Mouse (Mus musculus): ENCODE measurements around the gene Gucy1b1.

Gucy1b1 gene

DNA sequence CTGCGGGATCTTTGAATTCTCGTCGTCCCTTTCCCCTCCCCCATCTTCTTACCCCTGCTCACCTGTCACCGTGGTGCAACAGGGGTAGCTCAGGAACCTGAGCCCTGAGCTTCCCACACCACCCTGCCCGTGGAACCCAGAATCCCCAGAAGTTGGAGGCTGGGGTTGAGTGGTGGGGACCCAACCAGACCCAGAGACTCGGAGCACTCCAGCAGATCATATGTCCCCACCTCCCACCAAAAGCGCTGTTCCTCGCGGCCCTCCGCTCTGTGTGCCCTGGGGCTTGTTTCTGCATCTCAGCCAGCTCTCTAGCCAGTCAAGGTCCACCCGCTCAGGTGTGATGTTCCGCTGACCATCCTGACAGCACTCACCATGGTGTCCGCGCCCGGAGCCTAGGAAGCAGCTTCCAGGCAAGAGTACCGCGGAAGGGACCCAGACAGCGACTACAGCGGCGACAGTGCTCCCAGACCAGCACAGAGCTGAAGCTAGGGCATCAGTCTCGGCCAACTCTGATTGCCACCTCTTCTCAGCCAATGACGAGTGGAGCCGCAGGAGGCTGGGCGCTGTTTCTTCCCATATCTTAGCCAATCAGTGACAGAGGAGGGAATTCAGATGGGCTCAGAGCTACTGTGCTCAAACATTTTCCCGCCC lies at the start of gene Gucy1b1:
TSS of gene Gucy1b1 (minus strand) at position 489 of the 651 bp plus-strand sequence.
- peak; percentile 87 for DNase-seq (ENCODE audit: low read depth, low spot score)

- no peak for DNase-seq (ENCODE audit: low read depth, low spot score)
Measured at GRCm38 (mm10) chr3:82118916-82119315, 44.4 kb upstream of the Gucy1b1 start.

DNA sequence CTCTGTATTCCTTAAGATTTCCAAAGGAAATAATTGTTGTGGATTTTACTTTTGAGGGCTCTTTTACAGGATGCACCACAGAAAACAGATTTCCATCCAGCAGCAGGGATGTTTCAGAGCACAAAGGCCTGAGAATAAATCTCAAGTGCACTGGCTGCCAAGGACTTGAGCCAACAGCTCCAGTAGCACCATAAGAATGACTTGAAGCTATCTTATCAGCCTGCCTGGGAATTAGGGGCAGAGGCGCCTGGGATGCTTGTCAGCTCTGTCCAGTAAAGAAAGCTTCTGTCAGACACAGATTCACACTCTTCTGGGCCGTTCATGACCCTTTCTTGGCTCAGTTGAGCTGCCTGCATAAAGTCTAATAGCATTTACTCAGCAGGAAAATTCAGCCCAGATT lies 38.0 kb upstream of the Gucy1b1 start:
- DNase-seq (ENCODE audit: low read depth, low spot score): no peak

DNA sequence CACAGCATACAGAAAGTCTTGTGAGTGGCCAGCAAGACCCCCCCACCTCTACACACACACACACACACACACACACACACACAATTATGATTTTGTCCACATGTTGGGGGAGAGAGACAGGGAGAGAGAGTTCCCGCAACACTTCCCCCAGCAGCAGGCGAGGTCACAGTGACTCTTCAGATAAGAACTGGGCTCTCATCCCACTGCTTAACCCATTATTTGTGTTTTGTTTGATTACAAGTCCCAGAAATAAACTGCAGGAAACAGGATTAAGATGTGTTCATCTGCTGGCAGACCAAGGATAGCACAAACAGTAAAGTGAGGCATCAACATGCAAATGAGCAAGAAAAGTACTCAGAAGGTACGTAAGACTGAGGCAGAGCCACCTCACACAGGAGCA lies 37.5 kb upstream of the Gucy1b1 start:
- DNase-seq (ENCODE audit: low read depth, low spot score): no peak

DNA sequence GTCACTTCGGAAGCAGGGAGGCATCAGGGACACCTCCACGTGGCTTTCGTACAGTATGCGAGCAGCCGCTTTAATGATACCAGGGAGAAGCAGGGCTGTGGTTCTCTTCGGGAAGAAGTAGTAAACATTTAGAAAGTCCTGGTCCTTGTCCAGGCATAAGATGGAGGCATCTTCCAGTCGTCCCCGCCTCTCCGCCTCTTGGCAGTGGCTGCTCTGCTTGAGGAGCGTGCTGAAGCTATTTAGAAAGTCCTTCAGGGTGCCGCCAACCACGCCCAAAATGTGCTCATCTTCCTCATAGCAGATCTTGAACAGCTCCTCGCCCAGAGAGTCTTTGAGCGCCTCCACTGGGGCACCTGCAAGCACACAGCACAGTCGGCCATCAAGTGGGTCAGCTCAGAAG lies 34.5 kb upstream of the Gucy1b1 start:
- DNase-seq (ENCODE audit: low read depth, low spot score): peak; percentile 7

- no peak for DNase-seq (ENCODE audit: low read depth, low spot score)
Measured at GRCm38 (mm10) chr3:82104229-82104628, 29.7 kb upstream of the Gucy1b1 start.

DNA sequence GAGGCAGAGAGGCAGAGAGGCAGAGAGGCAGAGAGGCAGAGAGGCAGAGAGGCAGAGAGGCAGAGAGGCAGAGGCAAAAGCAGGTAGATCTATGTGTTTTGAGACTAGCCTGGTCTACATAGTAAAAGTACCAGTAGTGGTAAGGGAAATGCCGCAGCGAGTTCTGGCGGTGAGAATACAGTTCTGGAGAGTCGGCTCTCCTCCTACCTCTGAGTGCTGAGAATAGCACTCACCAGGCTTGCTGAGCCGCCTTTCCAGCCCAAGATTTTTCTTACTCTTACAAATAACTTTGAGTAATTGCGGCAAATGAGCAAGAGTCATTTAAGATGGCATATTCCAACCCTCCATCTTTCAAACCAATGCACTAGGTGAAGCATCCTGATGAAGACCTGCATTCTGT lies 24.6 kb upstream of the Gucy1b1 start:
- no peak for DNase-seq (ENCODE audit: low read depth, low spot score)

- DNase-seq (ENCODE audit: low read depth, low spot score): no peak
Measured at GRCm38 (mm10) chr3:82096801-82097200, 22.3 kb upstream of the Gucy1b1 start.

- DNase-seq (ENCODE audit: low read depth, low spot score): peak; percentile 23
Measured at GRCm38 (mm10) chr3:82073741-82074181, 728 bp downstream of the Gucy1b1 start.

GRCm38 (mm10) chr3:82067830-82068229 lies 6.7 kb downstream of the Gucy1b1 start:
- no peak for DNase-seq (ENCODE audit: low read depth, low spot score)

DNA sequence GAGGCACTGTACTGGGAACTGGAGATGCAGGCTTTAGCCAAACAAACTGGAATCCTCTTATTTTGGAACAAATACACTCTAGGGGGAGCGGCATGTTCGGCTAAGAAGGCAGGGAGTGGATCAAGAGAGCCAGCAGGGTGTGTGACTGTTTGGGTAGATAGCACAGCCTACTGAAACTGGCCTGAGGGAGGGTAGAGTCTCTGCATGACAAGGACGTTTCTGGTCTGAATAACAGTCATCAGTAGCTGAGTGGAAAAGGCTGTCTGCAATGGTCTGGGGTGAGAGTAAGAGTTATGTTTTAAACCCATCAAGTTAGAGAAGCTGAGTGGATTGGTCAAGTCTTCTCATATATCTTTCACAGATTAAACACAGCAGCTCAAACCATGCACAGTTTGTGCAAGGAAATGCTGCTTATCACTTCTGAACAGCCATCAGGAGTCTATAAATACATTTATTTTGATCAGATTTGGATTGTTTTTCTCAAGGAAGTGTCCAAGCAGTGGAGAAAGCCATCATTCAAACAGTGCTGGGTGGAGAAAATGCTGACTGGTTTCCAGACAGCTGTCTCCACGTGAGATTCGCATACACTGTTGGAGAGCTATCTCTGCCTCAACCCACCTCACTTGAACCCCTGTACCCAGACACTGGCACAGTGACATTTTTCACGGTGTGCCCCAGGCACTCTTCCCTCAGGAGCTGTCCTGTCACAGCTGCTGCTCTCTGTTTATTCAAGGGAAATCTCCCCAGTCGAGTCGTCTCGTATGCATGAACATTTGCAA lies 12.9 kb downstream of the Gucy1b1 start:
- no peak for DNase-seq (ENCODE audit: low read depth, low spot score)

DNA sequence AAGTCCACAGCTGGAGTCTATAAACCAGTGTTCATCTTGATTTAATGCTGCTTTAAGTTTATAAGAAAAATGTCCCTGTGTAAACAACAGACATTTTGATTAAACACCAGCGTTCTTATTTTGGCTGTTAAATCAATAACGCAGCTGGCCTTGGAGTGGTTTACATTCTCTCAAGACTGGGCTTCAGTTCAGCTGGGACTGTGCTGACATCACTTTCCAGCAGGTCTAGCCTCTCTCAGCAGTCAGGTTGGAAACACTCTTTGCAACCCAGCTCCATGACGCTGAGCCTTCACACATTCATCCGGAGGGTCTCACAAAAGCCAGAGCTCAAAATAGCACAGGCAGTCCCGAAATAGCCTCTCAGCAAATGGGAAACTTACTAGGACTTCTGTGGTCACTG lies 17.3 kb downstream of the Gucy1b1 start:
- DNase-seq (ENCODE audit: low read depth, low spot score): no peak

GRCm38 (mm10) chr3:82054283-82054974 lies 20.1 kb downstream of the Gucy1b1 start:
- no peak for DNase-seq (ENCODE audit: low read depth, low spot score)

- no peak for DNase-seq (ENCODE audit: low read depth, low spot score)
Measured at GRCm38 (mm10) chr3:82052029-82052428, 22.5 kb downstream of the Gucy1b1 start.

GRCm38 (mm10) chr3:82051468-82051867 lies 23.0 kb downstream of the Gucy1b1 start:
- no peak for DNase-seq (ENCODE audit: low read depth, low spot score)

DNA sequence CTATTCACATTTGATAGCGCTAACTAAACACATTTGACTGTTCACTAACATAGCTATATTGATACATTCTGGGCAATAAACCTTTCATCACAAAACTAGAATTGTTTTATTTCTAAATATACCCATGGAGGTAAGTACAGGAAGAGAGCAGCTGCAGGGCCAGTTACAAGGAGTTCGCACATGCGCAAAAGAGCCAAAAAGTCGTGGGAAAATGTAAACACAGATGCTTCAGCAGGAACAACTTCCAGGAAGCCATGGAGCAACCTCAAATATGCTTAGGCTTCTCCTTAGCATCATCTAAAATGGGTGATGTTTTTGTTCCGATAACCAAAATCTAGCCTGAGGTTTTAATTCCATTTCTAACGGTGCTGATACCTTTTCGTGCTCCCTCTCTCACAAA lies 25.8 kb downstream of the Gucy1b1 start:
- no peak for DNase-seq (ENCODE audit: low read depth, low spot score)

- DNase-seq (ENCODE audit: low read depth, low spot score): no peak
Measured at GRCm38 (mm10) chr3:82048078-82048477, 26.4 kb downstream of the Gucy1b1 start.

GRCm38 (mm10) chr3:82047100-82047753 lies 27.3 kb downstream of the Gucy1b1 start:
- DNase-seq (ENCODE audit: low read depth, low spot score): peak; percentile 33

DNA sequence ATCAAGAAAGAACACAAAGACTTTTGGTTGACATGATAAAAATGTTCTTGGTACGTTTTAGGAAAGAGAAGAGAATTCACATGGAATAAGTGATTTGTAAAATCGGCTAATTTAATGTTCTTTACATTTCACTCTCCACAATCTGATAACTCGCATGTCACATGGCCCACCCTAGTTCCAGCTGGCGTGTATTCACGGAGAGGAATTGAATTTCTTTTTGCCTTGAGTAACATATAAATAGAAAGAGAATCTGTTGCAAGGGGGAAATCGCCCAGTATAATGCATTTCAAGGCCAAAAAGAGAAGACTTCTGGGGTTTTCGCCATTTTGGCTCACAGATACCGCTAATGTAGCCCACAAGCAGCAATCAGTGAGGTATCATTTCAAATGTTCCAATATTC lies 28.4 kb downstream of the Gucy1b1 start:
- no peak for DNase-seq (ENCODE audit: low read depth, low spot score)

- DNase-seq (ENCODE audit: low read depth, low spot score): no peak
Measured at GRCm38 (mm10) chr3:82044902-82045301, 29.6 kb downstream of the Gucy1b1 start.

GRCm38 (mm10) chr3:82043676-82044075 lies 30.8 kb downstream of the Gucy1b1 start:
- DNase-seq (ENCODE audit: low read depth, low spot score): no peak
